In genomic region chrX:127093036-127093435, GRCm38 (mm10) we compare ENCODE assay signal across 32 mouse cellular contexts. TPM values are rescaled to one million over a fixed set of nuclear protein-coding genes. Genes with fewer than 3 reads are reported as not detected.
"Had no signal": no experiment of that assay in that cellular context is flagged by ENCODE, and none has a peak within 500 bp of the region (broad histone marks: within the 10 kb centered on the region; RNA-seq: fewer than 3 reads in every experiment).

No protein-coding gene starts in this region.

- DNase-seq: gastrocnemius, adult 2 months; gastrocnemius, postnatal 10 days; gastrocnemius, postnatal 25 days; heart, adult 18-20 months; heart, postnatal 10 days; heart, postnatal 4 days; kidney, adult 11 months; kidney, adult 2 months; kidney, postnatal 10 days; kidney, postnatal 25 days; layer of hippocampus, adult 9-11 months; layer of hippocampus, postnatal 36 days; left cerebral cortex, postnatal 4 days had no signal

- H3K4me1 ChIP-seq: heart, embryonic 10.5 days; heart, embryonic 12.5 days; hindbrain, embryonic 10.5 days; hindbrain, embryonic 12.5 days; limb, embryonic 13.5 days; limb, embryonic 15.5 days; liver, embryonic 12.5 days had no signal

- H3K9me3 ChIP-seq: heart, embryonic 10.5 days; heart, embryonic 12.5 days; limb, embryonic 13.5 days; limb, embryonic 15.5 days; liver, embryonic 12.5 days had no signal

- H3K27ac ChIP-seq: gastrocnemius, adult 2 months; heart, embryonic 10.5 days; hindbrain, embryonic 10.5 days; hindbrain, embryonic 12.5 days; hindbrain, embryonic 14.5 days; limb, embryonic 13.5 days; limb, embryonic 15.5 days; liver, embryonic 12.5 days; liver, embryonic 14.5 days had no signal

- ATAC-seq: hindbrain, embryonic 16.5 days; intestine, embryonic 16.5 days; liver, embryonic 12.5 days had no signal

- H3K4me3 ChIP-seq: gastrocnemius, adult 2 months; heart, embryonic 10.5 days; heart, embryonic 12.5 days; hindbrain, embryonic 10.5 days; hindbrain, embryonic 12.5 days; limb, embryonic 13.5 days; limb, embryonic 15.5 days; liver, embryonic 12.5 days had no signal

- H3K36me3 ChIP-seq: heart, embryonic 10.5 days; heart, embryonic 12.5 days; hindbrain, embryonic 10.5 days; hindbrain, embryonic 12.5 days; limb, embryonic 13.5 days; limb, embryonic 15.5 days; liver, embryonic 12.5 days had no signal

- H3K27me3 ChIP-seq: heart, embryonic 12.5 days; hindbrain, embryonic 12.5 days; limb, embryonic 13.5 days; limb, embryonic 15.5 days; liver, embryonic 12.5 days had no signal

RNA-seq across cellular contexts. Expression of gene Gm382, which starts 53.3 kb away (rescaled TPM):
- polyA plus RNA-seq: heart, embryonic 10.5 days; heart, embryonic 12.5 days; heart, embryonic 14.5 days; heart, embryonic 16.5 days; hindbrain, embryonic 10.5 days; hindbrain, embryonic 12.5 days; hindbrain, embryonic 14.5 days; hindbrain, embryonic 16.5 days; intestine, embryonic 14.5 days; intestine, embryonic 16.5 days; kidney, adult 2 months; kidney, embryonic 14.5 days; kidney, embryonic 16.5 days; large intestine, adult 2 months; limb, embryonic 11.5 days; limb, embryonic 13.5 days; limb, embryonic 15.5 days; liver, adult 2 months; liver, embryonic 12.5 days; liver, embryonic 14.5 days had no signal
